In genomic region chr9:54356756-54357155, GRCm38 (mm10) we compare ENCODE assay signal across 25 mouse cellular contexts.
DNase-seq lines count a peak whose midpoint lies in the region; ATAC-seq and TF ChIP-seq lines count a peak whose summit lies in the region.
"Had no signal": no experiment of that assay in that cellular context is flagged by ENCODE, and none has a peak within 500 bp of the region (broad histone marks: within the 10 kb centered on the region; RNA-seq: fewer than 3 reads in every experiment).

No protein-coding gene starts in this region.

- ATAC-seq in hindbrain, embryonic 12.5 days (ENCODE audit: low FRiP score), result no peak
- ATAC-seq: CD4-positive, CD25-positive, alpha-beta regulatory T cell, adult 4 months; forebrain, embryonic 15.5 days; forebrain, postnatal 0 days had no signal

- H3K4me1 ChIP-seq in E14TG2a.4 (replicated peaks; ENCODE audit: low read depth, low read length) (no peaks in the 10 kb centered on the region; the same call in 1 of the 2 replicates), ES-E14 (ENCODE audit: control insufficient read depth in 2 of 2, insufficient read depth in 2 of 2, low read length in 2 of 2, poor library complexity in 1 of 2) (peaks cover 0 to 3% of the 10 kb centered on the region in 2 experiments; a peak in 1 of 4 replicates)
- no peaks in the 10 kb centered on the region for H3K4me1 ChIP-seq in hindbrain, embryonic 12.5 days
- H3K4me1 ChIP-seq: embryonic facial prominence, embryonic 13.5 days; embryonic facial prominence, embryonic 15.5 days; forebrain, embryonic 10.5 days; forebrain, embryonic 12.5 days; forebrain, embryonic 15.5 days had no signal

- no peak overlapping the region for H3K4me2 ChIP-seq in hindbrain, embryonic 12.5 days (replicated peaks)
- H3K4me2 ChIP-seq: embryonic facial prominence, embryonic 13.5 days; embryonic facial prominence, embryonic 15.5 days; forebrain, embryonic 12.5 days; forebrain, embryonic 15.5 days had no signal

- H3K4me3 ChIP-seq in E14TG2a.4 (replicated peaks; ENCODE audit: low read length) (peak overlapping the region; percentile 48), ES-E14 (ENCODE audit: insufficient read depth in 1 of 2, low read depth in 1 of 2, low read length in 2 of 2, poor library complexity in 1 of 2, severe bottlenecking in 1 of 2) (peak overlapping the region in 1 of 2 experiments; percentile 2; a peak in 1 of 4 replicates)
- no peak overlapping the region for H3K4me3 ChIP-seq in hindbrain, embryonic 12.5 days
- H3K4me3 ChIP-seq: embryonic facial prominence, embryonic 13.5 days; embryonic facial prominence, embryonic 15.5 days; erythroblast, embryonic 14.5 days; forebrain, embryonic 10.5 days; forebrain, embryonic 12.5 days; forebrain, embryonic 15.5 days had no signal

- H3K27me3 ChIP-seq in E14TG2a.4 (ENCODE audit: insufficient read depth, low read length), result no peaks in the 10 kb centered on the region; the same call in 1 of the 2 replicates
- H3K27me3 ChIP-seq in hindbrain, embryonic 12.5 days, result no peaks in the 10 kb centered on the region
- H3K27me3 ChIP-seq: CH12.LX; embryonic facial prominence, embryonic 13.5 days; embryonic facial prominence, embryonic 15.5 days; forebrain, embryonic 12.5 days; forebrain, embryonic 15.5 days had no signal

- 0 out of 2 replicates have a peak overlapping the region, but pooled peaks have one; percentile 46 for H3K9ac ChIP-seq in ES-E14 (ENCODE audit: insufficient read depth, low read depth, low read length, poor library complexity, severe bottlenecking)
- H3K9ac ChIP-seq in hindbrain, embryonic 12.5 days, result no peak overlapping the region
- H3K9ac ChIP-seq: embryonic facial prominence, embryonic 13.5 days; embryonic facial prominence, embryonic 15.5 days; forebrain, embryonic 12.5 days; forebrain, embryonic 15.5 days; forebrain, postnatal 0 days had no signal

- no peak for TF ChIP-seq CTCF in E14TG2a.4 (conservative IDR thresholded peaks at IDR 0.05; ENCODE audit: low read length)

- over 99% methylated on average over 8 of the region's 8 CpGs for WGBS in hindbrain, embryonic 12.5 days

- no peaks in the 10 kb centered on the region for H3K36me3 ChIP-seq in E14TG2a.4 (ENCODE audit: insufficient read depth, low read length)
- no peaks in the 10 kb centered on the region for H3K36me3 ChIP-seq in ES-E14 (ENCODE audit: control insufficient read depth, insufficient read depth, low read length, poor library complexity, severe bottlenecking)
- H3K36me3 ChIP-seq in hindbrain, embryonic 12.5 days, result no peaks in the 10 kb centered on the region
- H3K36me3 ChIP-seq: embryonic facial prominence, embryonic 13.5 days; embryonic facial prominence, embryonic 15.5 days; forebrain, embryonic 10.5 days; forebrain, embryonic 12.5 days; forebrain, embryonic 15.5 days had no signal

- peak; percentile 24 for DNase-seq in ES-E14 (ENCODE audit: low read depth, low spot score)
- peak; percentile 69 for DNase-seq in ZHBTc4 (ENCODE audit: low read depth, low spot score)
- no peak for DNase-seq in natural killer cell, adult 2 months (ENCODE audit: low spot score in 2 of 2)
- DNase-seq: adrenal gland, adult 2 months; adrenal gland, postnatal 10 days; adrenal gland, postnatal 25 days; B cell, adult 2 months; cerebellum, adult 11 months; cerebellum, adult 18-20 months; cerebellum, adult 8-10 months; cerebellum, adult 9-11 months; cerebellum, postnatal 14 days; cerebellum, postnatal 36 days; embryo, embryonic 11 days; forebrain, postnatal 0 days had no signal

- no peaks in the 10 kb centered on the region for H3K9me3 ChIP-seq in E14TG2a.4 (ENCODE audit: low read length)
- H3K9me3 ChIP-seq in ES-E14 (ENCODE audit: control insufficient read depth, insufficient read depth, low read depth, low read length), result no peaks in the 10 kb centered on the region
- H3K9me3 ChIP-seq in hindbrain, embryonic 12.5 days (replicated peaks), result no peaks in the 10 kb centered on the region
- H3K9me3 ChIP-seq: embryonic facial prominence, embryonic 13.5 days; embryonic facial prominence, embryonic 15.5 days; forebrain, embryonic 10.5 days; forebrain, embryonic 12.5 days; forebrain, embryonic 15.5 days had no signal

- H3K27ac ChIP-seq in ES-E14 (ENCODE audit: insufficient read depth, low read depth, low read length, poor library complexity, severe bottlenecking), result no peak overlapping the region
- H3K27ac ChIP-seq in hindbrain, embryonic 12.5 days, result no peak overlapping the region
- H3K27ac ChIP-seq: embryonic facial prominence, embryonic 13.5 days; embryonic facial prominence, embryonic 15.5 days; forebrain, embryonic 10.5 days; forebrain, embryonic 12.5 days; forebrain, embryonic 15.5 days had no signal

- in situ Hi-C loops in ES-E14 (cut with MboI; ENCODE audit: low sequenced_read_pairs in 2 of 2, unreplicated experiment in 2 of 2), result no loop called here

TF ChIP-seq in ES-E14, 5 proteins besides CTCF, POLR2A, EP300 and RAD21:
- TF ChIP-seq MAFK (IDR thresholded peaks at IDR 0.05; ENCODE audit: insufficient read depth, low read depth, low read length) (no peak), ZC3H11A (IDR thresholded peaks at IDR 0.05; ENCODE audit: borderline replicate concordance, low read depth, low read length) (no peak), CHD2 (IDR thresholded peaks at IDR 0.05; ENCODE audit: low read depth, low read length) (no peak), HCFC1 (IDR thresholded peaks at IDR 0.05; ENCODE audit: borderline replicate concordance, insufficient read depth, low read length) (no peak), ZNF384 (IDR thresholded peaks at IDR 0.05; ENCODE audit: low read depth, low read length) (no peak)
TF ChIP-seq in ES-E14: peak in this region for 0.

Comparison
In these comparisons a context has a peak if more than half of its experiments do, and no peak if none do; other contexts are left out.
1. DNase-seq: peak in ES-E14 (single experiment) and ZHBTc4 (single experiment); none in natural killer cell, adult 2 months (0 of 2).